Mouse (Mus musculus) C2C12 (cell line): Measurements from ENCODE around the gene Fam155a.

Experiments used
- CEBPB ChIP-seq: IDR thresholded peaks from one replicate; pipeline ENCODE4 v1.6.1; 2011; ENCODE audit warnings: low read depth, mild to moderate bottlenecking, control low read depth, moderate library complexity
- CTCF ChIP-seq: IDR thresholded peaks from one replicate; pipeline ENCODE4 v1.5.1; 2011; ENCODE audit not compliant: control insufficient read depth, insufficient read depth, insufficient read length
- MAX ChIP-seq: IDR thresholded peaks from one replicate; pipeline ENCODE4 v1.6.1; 2011; ENCODE audit warnings: mild to moderate bottlenecking, control low read depth
- MYOG ChIP-seq: IDR thresholded peaks from one replicate; pipeline ENCODE4 v1.6.1; 2011; ENCODE audit not compliant: control insufficient read depth, insufficient read length; ENCODE audit errors: extremely low read depth
- USF1 ChIP-seq: IDR thresholded peaks from one replicate; pipeline ENCODE4 v1.6.1; 2011; ENCODE audit warnings: low read depth, mild to moderate bottlenecking, control low read depth, moderate library complexity

GRCm38 (mm10) chr8:9545665-9546064 is 225.3 kb downstream of the Fam155a start:
- TF ChIP-seq CTCF (no peak), USF1 (no peak), MAX (no peak), MYOG (no peak), CEBPB (no peak)
